Mouse (Mus musculus) kidney, adult 2 months (tissue): ENCODE data around the gene Hmgn1.

Experiments
- CTCF ChIP-seq: fragments of 200-500 bp; conservative IDR thresholded peaks from 2 replicates; pipeline ENCODE4 v1.5.1; 2011; ENCODE audit warnings: low read depth, mild to moderate bottlenecking, control low read depth, low read length, moderate library complexity, mixed read lengths; ENCODE audit not compliant: insufficient read depth, insufficient read length
- POLR2A ChIP-seq: fragments of 200-500 bp; IDR thresholded peaks from one replicate; pipeline ENCODE4 v1.6.1; 2011; ENCODE audit warnings: low read depth, low read length, control low read depth

GRCm38 (mm10) chr16:96159091-96159731 is 31.7 kb upstream of the Hmgn1 start:
- no peak for TF ChIP-seq POLR2A
- TF ChIP-seq CTCF = no peak; the same call in 1 of the 2 replicates
